Mouse (Mus musculus) embryonic fibroblast, embryonic 13.5 days (primary cell): ENCODE results near the gene Kctd2.

ENCODE experiments used
- CTCF ChIP-seq: IDR thresholded peaks from 2 replicates; pipeline ENCODE4 v1.5.1; 2011; ENCODE audit warnings: mild to moderate bottlenecking, control low read depth, low read length, moderate library complexity, borderline replicate concordance; ENCODE audit not compliant: insufficient read depth
- POLR2A ChIP-seq: IDR thresholded peaks from 2 replicates; pipeline ENCODE4 v1.6.1; 2011; ENCODE audit warnings: low read depth, mild to moderate bottlenecking, control low read depth, low read length, moderate library complexity

DNA sequence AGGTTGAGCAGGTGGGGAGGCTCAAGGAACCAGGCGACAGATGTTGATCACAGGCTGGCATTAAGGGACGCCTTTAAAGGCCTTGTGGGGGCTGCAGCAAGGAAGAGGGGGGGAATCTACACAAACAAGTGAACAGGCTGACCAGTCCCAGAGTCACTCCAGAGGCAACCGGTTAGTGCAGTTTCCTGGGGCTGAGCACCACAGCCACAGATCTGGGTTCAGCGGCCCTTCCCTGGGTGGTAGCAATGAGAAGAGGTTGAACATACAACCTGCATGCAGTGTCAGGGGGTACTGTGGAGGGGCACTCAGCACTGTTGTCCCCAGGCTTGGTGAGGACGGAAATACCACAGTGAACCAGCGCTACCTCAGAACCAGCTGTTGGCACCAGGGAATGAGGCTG, 13.4 kb downstream of the Kctd2 start:
- TF ChIP-seq CTCF: no peak
- TF ChIP-seq POLR2A: no peak
